Mouse (Mus musculus) spleen, adult 2 months (tissue): ENCODE measurements around the gene Rrp1b.

Experiments used
- CTCF ChIP-seq: fragments of 200-500 bp; IDR thresholded peaks from 2 replicates; pipeline ENCODE4 v1.5.1; 2011; ENCODE audit warnings: mild to moderate bottlenecking, inconsistent platforms; ENCODE audit not compliant: insufficient read depth, insufficient read length, insufficient replicate concordance; ENCODE audit errors: extremely low read depth
- POLR2A ChIP-seq: fragments of 200-500 bp; IDR thresholded peaks from 2 replicates; pipeline ENCODE4 v1.6.1; 2011; ENCODE audit warnings: low read depth, low read length, inconsistent platforms

GRCm38 (mm10) chr17:32099943-32100586 is 64.2 kb downstream of the Rrp1b start:
- TF ChIP-seq POLR2A (no peak), CTCF (no peak)
